Mouse (Mus musculus) forelimb bud, embryonic 11.5 days (tissue): ENCODE measurements around the gene Tbc1d20.
A peak's percentile ranks its signal among the peaks of the same experiment; 100 is the strongest.
"Not testable (repeated sequence)": the region's sequence is repeated elsewhere in the genome, so short reads cannot be mapped to it uniquely, and the experiment has no call there.

Experiments used
- DNase-seq: peaks from one replicate; pipeline ENCODE4 v3.0.0-alpha.2; 2012; ENCODE audit warnings: low read depth, low spot score

The Tbc1d20 gene

DNA sequence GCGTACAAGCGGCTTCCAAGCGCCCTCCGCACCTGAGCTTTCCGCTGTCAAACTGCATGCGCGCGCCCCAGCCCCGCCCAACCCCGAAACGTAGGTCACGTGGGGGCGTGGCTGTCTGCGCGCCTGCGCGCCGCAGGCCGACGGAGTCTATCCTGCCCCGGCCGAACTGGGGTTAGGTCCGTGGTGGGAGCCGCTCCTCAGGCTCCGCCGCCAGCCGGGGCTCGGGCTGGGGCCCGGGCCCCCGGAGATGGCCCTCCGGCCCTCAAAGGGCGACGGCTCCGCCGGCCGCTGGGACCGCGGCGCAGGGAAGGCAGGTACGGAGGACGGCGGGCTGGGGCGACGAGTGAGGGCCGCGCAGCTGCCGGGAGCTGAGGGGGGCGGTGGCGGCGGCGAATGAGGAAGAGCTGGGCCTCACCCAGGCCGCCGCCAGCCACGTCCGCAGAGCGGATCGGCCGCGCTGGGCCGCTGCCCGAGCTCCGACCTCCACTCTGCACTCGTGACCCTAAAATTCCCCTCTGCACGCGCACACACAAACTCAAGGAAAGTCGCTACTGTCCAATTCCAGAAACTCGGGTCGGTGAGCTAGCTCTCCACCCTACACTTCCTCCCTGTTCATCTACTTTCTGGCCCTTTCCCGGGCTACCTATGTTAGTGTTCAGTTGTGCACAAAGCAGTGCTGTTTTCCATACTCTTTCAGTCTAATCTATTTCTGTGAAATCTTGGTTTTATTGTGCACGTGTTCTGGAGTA lies at the start of gene Tbc1d20:
Gene Tbc1d20 (plus strand): TSS at position 102 of the 749 bp plus-strand sequence.
- peak; percentile 92 for DNase-seq

DNA sequence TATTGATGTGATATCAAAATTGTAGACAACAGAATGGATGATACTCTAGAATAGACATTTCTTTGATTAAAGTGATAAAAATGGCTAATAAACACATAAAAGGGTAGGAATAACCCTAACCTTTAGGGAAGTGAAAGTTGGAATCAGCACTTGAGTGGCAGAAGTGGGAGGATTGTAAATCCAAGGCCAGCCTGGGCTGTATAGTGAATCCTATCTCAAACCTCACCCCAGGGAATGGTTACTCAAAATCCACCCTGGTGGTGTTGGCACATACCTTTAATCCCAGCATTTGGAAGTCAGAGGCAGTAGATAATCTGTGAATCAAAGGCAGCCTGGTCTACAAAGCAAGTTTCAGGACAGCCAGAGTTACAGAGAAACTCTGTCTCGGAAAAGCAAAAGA lies 46.4 kb upstream of the Tbc1d20 start:
- DNase-seq, result no peak

DNA sequence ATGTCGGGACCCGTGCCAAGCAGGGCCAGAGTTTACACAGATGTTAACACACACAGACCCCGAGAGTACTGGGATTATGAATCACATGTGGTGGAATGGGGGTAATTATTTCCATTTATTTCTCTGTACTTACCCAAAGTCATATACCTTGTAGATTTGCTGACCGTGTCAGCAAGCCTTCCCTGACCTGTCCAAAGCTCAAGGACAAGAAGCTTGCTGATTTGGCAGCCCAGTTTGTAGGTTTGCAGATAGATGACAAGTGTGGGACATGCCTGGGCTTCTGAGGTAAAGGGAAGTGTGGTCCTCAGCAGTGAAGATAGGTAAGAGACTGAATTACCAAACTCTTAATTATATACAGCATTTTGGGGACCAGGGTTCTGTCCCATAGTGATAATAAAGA lies 43.1 kb upstream of the Tbc1d20 start:
- no peak for DNase-seq

DNA sequence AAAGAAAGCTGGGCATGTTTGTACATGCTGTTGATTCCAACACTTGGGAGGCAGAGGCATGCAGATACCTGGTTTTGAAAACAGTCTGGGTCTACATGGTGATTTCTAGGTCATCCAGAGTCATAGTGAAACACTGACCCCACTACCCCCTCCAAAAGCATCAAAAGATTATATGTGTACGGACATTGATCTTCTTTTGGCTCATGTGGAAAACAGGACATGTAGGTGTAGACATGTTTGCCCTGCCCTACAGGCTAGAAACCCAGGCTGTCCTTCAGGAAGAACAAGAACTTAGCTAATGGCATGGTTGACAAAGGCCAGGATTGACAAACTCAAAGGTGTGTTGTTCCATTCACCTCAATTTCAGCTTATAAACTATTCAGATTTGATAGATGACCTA lies 33.9 kb upstream of the Tbc1d20 start:
- DNase-seq, result no peak

DNA sequence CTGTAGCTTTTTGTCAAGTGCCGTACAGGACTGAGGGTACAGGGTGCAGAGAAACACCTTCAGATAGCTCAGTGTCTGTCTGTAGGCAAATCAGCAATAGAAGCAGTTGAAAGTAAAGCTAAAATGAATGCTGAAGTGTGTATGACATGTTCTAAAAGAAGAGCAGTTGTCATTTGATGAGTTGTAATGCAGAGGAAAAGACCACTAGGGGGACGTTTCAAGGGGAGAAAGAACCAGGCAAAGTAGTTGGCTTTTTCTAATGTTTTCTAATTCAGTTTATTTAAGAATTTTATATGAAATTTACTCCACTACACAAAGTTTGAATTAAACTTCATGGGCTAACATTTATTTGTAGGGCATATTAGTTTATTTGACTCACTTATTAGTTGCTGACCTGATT lies 20.0 kb upstream of the Tbc1d20 start:
- no peak for DNase-seq

- no peak for DNase-seq
Observed at GRCm38 (mm10) chr2:152281407-152281806, 12.2 kb upstream of the Tbc1d20 start.

GRCm38 (mm10) chr2:152287560-152287959 lies 6.1 kb upstream of the Tbc1d20 start:
- DNase-seq, result no peak

DNA sequence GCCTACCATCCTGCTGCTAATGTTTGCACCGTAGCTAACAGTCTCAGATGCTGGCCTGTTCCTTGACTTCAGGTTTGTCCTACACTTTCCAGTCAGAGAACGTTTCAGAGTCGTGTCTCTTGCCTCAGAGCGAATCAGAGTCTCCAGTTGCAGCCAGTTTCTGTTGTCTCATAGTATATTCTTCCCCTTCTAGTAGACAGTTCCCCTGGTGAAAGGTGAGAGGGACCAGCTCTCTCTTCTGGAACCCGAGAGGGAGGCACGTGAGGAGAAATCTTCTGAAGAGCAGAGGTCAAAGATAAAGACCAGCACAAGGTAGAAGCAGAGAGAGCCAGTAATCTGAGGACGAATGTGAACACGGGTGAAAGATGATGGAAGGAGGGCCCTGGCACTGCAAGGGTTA lies 5.6 kb upstream of the Tbc1d20 start:
- DNase-seq, result no peak

GRCm38 (mm10) chr2:152289623-152290022 lies 4.0 kb upstream of the Tbc1d20 start:
- DNase-seq, result not testable (repeated sequence)

DNA sequence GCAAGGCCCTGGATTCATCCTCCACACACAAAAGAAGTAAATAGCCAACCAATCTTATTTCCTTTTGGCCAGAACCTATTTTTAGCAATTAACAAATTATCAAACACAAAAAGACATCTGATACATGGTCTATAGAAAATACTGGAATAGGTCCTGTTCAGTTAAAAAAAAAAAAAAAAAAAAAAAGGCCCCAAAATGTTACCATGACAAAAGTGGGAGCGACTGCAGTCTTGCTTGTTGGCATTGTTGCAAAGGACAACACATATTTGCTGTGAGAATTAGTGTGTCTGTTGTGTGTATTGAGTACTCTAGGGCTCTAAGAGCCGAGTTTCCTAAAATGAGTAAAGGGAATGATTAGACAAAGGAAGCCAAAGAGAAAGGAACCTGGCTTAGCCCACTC lies 1.2 kb upstream of the Tbc1d20 start:
- no peak for DNase-seq

DNA sequence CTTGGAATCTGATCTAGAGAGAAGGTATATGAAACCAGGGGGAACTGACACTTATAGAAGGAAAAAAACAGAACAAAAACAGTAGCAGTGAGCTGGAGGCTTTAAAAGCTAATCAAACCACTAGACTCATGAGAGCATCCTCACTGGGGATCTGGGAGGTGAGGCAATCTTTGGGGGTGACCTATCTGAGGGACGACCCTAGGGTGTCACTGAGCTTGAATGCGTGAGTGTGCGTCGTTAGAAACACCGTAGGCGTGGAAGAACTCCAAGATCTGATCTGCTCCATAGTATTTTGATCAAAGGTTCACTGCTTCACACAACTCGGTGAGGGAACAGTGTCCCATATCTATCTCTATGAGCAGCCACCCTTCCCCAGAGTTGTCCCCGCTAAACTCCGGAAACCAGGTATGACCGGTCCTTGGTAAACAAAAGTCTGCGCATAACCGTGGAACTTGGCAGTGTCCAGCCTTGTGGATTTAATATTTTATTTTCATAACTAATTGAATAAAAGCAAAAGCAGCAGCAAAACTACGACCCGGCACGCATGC lies 375 bp upstream of the Tbc1d20 start:
- DNase-seq, result no peak

GRCm38 (mm10) chr2:152294541-152294940 lies 913 bp downstream of the Tbc1d20 start:
- no peak for DNase-seq

GRCm38 (mm10) chr2:152302862-152303261 lies 9.2 kb downstream of the Tbc1d20 start:
- DNase-seq, result no peak

- no peak for DNase-seq
Observed at GRCm38 (mm10) chr2:152303781-152304180, 10.2 kb downstream of the Tbc1d20 start.

GRCm38 (mm10) chr2:152305480-152305879 lies 11.9 kb downstream of the Tbc1d20 start:
- DNase-seq, result no peak

DNA sequence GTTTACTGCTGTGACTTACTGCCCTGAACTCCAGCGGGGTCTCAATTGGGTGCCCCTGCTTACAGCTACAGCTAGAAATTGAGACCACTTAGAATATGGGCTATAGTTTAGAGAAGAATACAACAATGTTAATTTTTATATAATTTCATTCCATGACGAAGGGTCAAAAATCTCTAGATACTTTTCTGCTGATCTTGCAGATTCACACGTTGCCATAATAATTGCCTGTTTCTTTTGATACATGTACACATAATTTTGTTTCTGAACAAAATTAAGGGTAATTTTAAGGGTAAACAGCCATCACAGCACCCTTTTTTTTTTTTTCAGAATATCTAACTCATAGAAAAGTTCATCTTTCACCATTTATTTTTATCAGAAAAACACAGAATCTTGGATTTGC lies 13.6 kb downstream of the Tbc1d20 start:
- no peak for DNase-seq

DNA sequence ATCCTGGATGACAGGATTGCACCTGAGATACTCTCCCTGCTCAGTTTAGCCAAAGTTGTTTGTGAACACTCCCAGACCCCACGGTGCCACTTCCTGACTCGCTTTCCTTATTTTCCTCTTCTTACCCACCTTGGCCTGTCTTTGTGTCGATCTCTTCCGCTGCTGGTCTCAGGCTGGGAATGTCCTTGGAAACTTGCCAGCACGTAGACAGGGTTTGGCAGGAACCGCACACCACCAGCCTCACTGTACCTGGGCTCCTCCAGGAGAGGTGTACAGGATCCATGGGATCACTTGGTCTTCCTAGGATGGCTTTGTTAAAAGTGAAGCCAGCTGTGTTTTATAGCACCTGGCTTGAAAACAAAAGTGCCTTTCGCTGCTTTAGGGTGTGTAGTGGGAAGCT lies 19.4 kb downstream of the Tbc1d20 start:
- DNase-seq, result no peak

- DNase-seq, result no peak
Observed at GRCm38 (mm10) chr2:152313926-152314325, 20.3 kb downstream of the Tbc1d20 start.

DNA sequence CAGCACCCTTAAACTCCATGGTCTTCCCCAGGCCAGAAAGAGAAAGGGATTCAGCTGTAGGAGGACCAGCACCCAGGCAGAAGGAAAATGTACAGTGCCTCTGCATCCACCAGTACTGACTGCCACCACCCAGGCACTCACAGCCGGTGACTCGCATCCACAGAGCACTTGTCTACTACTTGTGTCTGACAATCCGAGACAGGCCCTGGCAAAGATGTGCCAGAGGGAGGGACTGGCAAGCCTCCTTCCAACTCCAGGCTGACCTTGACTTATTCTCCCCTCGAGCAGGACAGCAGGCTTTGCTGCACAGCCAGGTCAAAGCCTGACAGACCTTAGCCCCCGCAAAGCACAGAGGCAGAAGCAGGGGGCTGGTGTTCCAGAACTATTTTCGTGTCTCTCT lies 23.4 kb downstream of the Tbc1d20 start:
- no peak for DNase-seq

- no peak for DNase-seq
Observed at GRCm38 (mm10) chr2:152321558-152321957, 27.9 kb downstream of the Tbc1d20 start.

DNA sequence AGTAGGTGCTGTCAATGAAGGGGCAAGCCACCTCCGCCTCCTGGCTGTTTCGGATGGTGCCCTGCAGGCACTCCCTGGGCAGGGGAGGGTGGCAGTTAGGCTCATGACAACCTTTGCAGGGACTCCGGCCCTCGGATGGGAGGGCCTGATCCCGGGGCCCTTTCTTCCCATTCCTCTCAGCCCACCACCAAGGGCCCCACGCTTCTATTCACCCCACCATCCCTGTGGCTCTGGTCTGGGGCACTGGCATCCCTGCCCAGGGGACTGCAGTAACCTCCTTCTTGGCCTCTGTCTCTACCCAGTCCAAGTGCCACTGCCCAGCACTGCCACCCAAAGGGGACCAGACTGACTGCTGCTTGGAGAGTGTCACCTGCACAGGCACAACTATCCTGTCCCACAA lies 28.6 kb downstream of the Tbc1d20 start:
- no peak for DNase-seq

GRCm38 (mm10) chr2:152323971-152324370 lies 30.3 kb downstream of the Tbc1d20 start:
- DNase-seq, result no peak

- DNase-seq, result no peak
Observed at GRCm38 (mm10) chr2:152324842-152325241, 31.2 kb downstream of the Tbc1d20 start.

- DNase-seq, result no peak
Observed at GRCm38 (mm10) chr2:152326157-152326556, 32.5 kb downstream of the Tbc1d20 start.
